Mouse (Mus musculus): ENCODE results near the gene Gm38392.

Gm38392 gene

DNA sequence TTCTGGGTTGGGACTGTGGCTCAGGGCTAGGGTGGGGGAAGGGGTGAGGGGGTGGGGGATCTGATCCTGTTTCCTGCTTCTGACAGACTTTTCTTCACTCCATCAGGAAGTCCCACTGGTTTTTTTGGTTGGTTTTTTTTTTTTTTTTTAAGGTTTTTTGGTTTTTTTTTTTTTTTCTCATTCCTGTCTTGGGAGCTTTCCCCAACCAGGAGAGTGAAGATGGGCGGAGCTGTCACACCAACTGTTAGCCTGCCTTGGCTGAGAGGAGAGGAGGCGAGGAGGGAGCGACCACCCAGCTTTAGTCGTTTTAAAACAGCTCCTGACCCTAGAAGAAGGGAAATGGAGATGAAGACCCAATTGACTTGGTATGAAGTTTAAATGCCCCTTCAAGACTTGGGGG, 59.8 kb downstream of the Gm38392 start:
- in situ Hi-C loops (cut with MboI; ENCODE audit: low pct_unique_long_range_greater_than_20kb in 1 of 2, low sequenced_read_pairs in 2 of 2, unreplicated experiment in 1 of 2), result no loop called here

DNA sequence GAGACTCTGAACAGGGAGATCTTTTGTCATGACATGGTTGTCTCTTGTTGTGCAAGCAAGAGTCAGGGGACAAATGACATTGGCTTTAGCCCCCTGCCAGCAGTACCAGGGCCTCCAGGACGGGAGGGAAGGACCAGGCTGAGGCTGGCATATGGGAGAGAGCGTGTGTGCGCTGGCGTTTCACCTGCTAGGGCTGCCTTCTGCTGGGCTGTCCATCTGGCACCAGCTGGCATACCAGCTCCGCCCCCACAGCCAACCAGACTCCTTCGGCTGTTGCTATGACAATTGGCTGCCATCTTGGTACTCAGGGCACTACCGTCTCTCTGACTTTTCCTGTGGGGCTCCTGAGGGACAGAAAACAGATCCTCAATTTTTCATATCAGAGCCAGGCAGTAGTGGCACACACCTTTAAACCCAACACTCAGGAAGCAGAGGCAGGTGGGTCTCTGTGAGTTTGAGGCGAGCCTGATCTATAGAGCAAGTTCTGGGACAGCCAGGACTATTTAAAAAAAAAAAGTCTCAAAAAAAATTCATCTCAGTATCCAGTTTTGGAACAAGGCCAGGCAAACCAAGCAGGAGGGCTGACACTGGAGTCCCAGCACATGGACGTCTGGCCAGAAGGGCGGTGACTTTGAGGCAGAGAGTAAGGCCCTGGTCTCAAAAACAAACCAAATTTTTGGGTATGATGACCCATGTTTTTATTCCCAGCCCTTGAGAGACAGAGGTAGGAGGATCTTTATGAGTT, 60.7 kb downstream of the Gm38392 start:
- in situ Hi-C loops (cut with MboI; ENCODE audit: low pct_unique_long_range_greater_than_20kb in 1 of 2, low sequenced_read_pairs in 2 of 2, unreplicated experiment in 1 of 2), result no loop called here

DNA sequence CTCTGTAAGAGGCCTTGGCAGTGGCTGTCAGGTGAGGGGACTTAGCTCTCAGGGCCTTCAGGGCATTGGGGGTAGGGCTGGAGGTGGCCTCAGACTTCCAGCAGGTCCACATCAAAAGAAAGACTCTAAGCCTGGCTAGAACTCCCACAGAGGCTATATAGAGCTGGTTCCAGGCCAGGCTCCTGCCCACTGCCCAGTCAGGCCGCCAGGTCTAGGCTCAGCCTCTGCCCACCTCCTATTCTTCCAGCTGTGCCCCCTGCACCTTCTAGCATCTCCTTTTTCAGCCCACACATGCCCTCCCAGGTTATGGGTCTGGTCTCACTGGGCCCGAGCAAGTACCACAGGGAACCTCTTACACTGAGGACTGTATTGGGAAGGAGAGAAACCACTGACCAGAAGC, 62.1 kb downstream of the Gm38392 start:
- in situ Hi-C loops (cut with MboI; ENCODE audit: low pct_unique_long_range_greater_than_20kb in 1 of 2, low sequenced_read_pairs in 2 of 2, unreplicated experiment in 1 of 2), result no loop called here

DNA sequence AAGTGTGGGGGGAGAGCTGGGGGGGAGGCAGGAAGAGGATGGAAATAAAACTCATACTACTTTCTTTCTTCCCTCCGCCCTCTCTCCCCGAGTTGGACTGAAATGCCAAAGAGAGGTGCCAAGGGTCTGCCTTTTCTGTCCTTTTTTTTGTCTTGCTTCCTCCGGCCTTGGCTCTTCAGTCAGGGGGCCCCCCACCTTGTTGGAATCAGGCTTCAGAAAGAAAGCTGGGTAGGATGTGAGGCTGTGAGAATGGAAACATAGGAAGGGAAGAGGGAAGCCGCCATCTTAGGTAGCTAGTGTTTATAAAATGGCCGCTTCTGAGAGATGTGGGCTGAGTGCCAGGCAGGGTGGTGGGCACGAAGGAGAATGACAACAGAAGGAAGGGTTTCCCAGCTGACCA, 64.6 kb downstream of the Gm38392 start:
- in situ Hi-C loops (cut with MboI; ENCODE audit: low pct_unique_long_range_greater_than_20kb in 1 of 2, low sequenced_read_pairs in 2 of 2, unreplicated experiment in 1 of 2), result no loop called here

DNA sequence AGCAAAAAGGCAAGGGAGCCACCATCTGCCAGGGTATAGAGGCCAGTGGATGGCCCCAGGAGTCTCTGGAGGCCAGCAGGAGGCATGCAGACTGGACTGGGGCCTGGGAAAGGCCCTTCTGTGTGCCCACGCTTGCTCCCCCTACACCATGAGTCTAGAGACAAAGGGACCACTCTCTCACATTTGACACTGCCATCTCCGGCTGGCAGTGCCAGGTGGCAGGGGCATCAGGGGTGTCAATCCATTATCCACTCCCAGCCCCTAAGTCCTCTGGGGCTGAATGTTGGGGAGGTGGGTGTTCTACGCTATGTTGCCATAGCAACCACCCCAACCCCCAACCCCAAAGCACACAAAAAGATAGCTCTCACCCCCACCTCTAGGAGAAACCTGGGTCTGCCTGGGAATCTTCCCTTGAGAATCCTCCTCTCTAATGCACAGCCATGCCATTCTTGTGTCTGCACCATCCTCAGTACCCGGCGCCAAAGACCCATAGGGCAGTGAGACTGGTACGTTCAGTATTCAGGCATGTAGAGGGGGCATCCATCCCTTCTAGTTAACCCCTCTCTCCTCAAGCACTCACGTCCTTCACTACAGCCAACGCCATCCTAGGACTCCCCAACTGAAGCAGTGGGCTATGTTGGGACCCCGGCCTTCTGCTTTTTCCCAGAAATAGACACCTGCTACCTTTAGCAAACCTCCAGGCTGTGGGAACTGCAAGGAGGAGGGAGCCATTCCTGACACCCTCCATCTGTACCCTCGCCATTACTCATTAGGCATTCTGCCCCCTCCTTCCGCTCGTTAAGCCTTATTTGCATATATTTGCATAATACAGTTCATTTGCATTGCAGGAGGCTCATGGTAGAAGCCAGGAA, 65.3 kb downstream of the Gm38392 start:
- in situ Hi-C loops (cut with MboI; ENCODE audit: low pct_unique_long_range_greater_than_20kb in 1 of 2, low sequenced_read_pairs in 2 of 2, unreplicated experiment in 1 of 2), result no loop called here

DNA sequence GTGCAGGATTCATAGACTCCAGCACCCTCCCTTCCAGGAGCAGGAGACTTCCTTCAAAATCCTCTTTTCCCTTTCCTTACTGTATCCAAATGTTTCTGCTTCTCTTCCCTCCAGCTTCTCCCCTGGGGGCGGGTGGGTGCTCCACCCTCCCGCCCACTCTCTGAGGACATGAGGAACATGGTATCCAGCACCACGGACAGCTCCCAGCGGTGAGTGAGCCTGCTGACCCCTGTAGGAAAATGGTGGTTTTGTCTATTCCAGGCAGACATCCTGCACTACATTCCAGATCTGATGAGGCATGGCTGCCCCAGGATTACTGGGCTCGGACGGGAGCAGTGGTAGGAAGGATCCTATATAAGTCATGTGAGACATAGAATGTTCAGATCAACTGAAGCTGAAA, 66.2 kb downstream of the Gm38392 start:
- in situ Hi-C loops (cut with MboI; ENCODE audit: low pct_unique_long_range_greater_than_20kb in 1 of 2, low sequenced_read_pairs in 2 of 2, unreplicated experiment in 1 of 2), result no loop called here

DNA sequence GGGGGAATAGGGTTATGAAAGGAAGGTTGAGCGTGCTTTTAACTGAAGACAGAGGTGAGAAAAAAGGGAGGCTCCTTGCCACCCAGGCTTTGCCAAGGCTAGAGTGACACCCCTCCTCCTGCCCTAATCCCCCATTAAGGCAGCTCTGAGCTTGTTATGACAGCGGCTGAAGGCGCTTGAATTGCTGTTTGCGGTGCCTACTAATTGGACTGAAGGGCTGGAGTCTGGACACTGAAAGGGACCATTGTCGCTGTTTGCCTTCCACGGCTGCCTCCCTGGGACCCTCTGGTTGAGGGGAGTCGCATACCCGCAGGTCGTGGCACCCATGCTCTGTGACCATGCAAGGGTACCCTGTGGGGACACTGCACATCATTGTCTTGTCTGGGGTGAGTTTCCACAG, 67.1 kb downstream of the Gm38392 start:
- in situ Hi-C loops (cut with MboI; ENCODE audit: low pct_unique_long_range_greater_than_20kb in 1 of 2, low sequenced_read_pairs in 2 of 2, unreplicated experiment in 1 of 2), result no loop called here

DNA sequence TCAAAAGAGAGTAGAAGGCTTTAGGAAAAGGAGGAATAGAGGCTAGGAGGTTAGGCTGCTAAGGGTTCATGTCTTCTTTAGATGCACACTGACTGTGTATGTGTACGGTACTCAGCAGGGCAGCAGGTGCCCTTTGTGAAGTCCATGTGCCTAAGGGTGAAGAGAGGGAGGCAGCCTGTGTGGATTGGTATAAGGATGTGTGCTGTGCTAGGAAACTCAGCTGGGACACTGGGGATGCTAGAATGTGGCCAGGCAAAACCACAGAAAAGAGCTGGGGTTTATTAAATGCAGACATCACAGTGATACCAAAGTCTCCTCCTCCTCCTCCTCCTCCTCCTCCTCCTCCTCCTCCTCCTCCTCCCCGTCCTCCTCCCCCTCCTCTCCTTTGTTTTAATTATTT, 69.3 kb downstream of the Gm38392 start:
- in situ Hi-C loops (cut with MboI; ENCODE audit: low pct_unique_long_range_greater_than_20kb in 1 of 2, low sequenced_read_pairs in 2 of 2, unreplicated experiment in 1 of 2), result no loop called here

DNA sequence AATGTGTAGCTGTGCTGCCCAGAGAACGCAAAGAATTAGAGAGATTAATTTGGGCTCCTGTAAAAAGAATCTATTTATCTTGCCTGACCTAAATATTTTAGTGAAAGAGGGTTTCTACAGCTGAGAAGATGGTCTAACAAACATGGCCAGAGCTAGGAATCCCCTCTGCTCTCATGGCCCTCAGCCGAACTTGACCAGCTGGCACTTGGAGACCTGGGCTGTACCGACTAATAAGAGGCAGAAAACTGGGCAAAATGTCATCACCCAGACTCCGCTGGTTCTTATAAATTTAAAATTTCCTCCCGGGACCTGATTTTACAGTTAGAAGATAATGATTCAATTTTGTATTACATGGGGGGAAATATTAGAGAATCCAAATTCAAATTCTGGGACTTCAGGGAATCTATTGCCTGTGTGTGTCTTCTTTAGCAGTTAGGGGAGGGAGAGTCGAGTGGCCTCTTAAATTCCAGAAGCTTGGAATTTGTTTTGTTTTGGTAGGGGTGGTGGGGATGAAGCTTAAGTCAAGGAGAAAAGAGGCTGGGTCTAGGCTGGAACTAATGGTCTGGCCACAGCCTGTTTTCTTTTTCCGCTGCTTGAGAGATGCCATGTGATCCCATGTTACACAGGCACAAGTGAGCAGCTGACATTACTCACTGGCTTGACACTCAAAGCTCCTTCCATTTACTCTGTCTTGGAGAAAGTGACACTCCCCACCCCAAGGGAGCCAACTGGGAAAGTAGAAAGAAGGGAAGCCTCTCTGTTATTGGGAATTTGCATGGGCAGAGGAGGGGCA, 70.3 kb downstream of the Gm38392 start:
- in situ Hi-C loops (cut with MboI; ENCODE audit: low pct_unique_long_range_greater_than_20kb in 1 of 2, low sequenced_read_pairs in 2 of 2, unreplicated experiment in 1 of 2), result no loop called here

DNA sequence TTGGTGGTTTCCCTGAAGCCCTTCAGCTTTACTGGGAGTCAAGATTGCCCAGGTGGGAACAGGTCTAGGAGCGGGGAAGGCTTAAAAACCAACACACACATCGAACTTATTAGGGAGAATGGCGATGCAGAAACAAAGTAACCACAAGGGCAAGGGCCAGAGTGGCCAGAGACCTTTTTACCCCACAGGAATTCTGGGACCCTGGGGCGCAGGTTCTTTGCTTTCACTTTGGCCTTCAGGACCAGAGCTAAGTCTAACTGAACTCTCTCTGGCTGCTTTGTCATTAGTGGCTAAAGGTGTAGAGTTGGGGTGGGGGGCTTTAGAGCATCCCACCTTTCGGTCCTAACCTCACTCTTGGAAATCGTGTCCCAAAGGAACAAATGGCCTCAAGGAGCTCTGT, 70.9 kb downstream of the Gm38392 start:
- in situ Hi-C loops (cut with MboI; ENCODE audit: low pct_unique_long_range_greater_than_20kb in 1 of 2, low sequenced_read_pairs in 2 of 2, unreplicated experiment in 1 of 2), result no loop called here

DNA sequence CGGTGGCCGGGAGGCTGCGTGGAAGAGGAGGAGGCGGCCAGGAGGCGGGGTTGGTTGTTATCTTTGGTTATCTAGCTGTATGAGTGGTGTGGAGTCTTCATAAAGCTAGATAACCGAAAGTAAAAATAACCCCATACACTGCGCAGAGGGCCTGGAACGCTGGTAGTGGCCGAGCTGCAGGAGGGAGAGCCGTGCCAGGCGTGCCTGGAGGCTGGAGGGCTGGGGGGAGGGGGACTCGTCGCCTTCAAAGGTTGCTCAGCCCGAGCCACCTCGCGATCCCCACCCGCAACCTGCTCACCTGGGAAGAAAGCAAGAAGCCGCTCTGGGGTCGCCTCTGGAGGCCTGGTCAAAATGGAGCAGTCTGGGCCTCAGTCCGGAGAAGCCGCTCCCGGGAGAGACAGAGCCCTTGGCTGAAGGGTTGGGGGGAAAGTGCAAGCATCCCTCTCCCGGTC, 71.4 kb downstream of the Gm38392 start:
- in situ Hi-C loops (cut with MboI; ENCODE audit: low pct_unique_long_range_greater_than_20kb in 1 of 2, low sequenced_read_pairs in 2 of 2, unreplicated experiment in 1 of 2), result no loop called here

DNA sequence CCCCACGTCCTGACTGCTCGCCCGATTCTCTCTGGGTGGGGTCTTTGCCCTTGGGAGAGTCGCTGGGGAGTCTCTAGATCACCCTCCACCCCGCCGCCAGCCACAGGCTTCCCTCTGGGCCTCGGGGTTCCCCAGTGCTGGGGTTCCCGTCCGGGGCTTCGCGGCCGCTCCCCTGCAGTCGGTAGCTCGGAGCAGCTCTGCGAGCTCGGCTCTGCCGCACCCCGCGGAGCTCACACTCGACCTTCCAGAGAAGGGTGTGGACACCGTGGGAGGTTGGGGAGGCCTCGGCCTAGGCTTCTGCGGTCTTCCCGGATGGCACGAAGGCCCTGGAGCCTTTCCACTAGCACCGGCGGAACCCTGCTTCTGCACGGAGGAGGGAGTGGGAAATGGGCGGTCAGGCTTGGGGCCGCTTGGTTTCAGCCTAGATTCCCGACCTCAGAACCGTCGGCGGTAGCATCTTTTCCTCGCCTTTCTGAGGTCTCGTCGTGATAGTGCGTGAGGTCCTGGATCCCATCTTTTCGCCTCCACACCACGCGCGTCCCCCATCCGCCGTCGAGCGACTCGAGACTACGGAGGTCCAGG, 71.9 kb downstream of the Gm38392 start:
- in situ Hi-C loops (cut with MboI; ENCODE audit: low pct_unique_long_range_greater_than_20kb in 1 of 2, low sequenced_read_pairs in 2 of 2, unreplicated experiment in 1 of 2), result no loop called here

DNA sequence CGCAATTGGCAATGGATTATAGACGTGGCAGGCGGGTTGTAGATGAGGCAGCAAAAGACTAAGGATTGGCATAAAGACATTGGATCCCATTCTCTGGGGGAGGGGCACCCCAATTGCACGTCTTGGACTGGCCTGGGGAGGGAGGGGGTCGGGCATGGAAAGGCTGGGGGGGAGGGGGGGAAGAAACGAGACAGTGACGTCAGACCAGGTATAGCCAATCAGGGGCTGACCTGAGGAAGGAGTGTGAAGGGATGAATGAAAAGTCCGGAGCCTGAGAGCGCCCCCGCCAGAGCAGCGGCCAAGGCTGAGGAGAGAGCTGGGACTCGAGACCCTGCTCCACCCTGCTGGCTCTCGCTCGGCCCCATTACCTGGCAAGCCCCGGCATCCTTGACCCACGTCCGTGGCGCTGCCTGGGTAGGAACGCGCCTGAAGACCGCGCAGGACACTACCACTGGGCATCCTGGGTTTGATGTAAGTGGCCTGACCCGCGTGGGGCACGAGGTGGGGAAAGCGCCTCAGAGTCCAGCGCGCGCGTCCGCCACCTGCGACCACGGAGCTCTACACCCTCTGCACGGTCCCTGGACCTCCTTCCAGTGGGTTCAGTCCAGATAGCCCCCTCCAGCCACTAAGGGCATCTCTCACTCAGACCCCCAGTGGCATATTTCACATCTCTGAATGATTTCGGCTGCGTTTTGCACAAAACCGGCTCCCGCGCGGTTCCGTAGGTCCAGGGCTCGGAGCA, 72.6 kb downstream of the Gm38392 start:
- in situ Hi-C loops (cut with MboI; ENCODE audit: low pct_unique_long_range_greater_than_20kb in 1 of 2, low sequenced_read_pairs in 2 of 2, unreplicated experiment in 1 of 2), result no loop called here

DNA sequence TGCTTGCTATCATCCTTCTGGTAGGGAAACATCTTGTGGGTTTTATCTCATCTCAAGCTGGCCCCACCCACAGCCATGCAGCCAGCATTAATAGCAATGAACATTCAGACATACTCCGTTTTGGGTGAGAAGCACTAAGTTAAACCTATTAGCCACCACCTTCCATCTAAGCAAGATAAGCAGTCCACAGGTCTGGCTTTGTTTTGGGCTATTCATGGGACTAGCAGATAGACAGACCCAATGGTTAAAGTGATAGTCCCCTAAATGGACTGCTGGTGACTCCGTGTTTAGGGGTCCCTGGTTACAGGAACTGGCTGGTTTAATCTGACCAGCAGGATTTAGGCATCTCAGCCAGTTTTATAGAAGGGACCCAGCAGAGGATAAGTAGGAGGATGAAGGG, 74.0 kb downstream of the Gm38392 start:
- in situ Hi-C loops (cut with MboI; ENCODE audit: low pct_unique_long_range_greater_than_20kb in 1 of 2, low sequenced_read_pairs in 2 of 2, unreplicated experiment in 1 of 2), result no loop called here

DNA sequence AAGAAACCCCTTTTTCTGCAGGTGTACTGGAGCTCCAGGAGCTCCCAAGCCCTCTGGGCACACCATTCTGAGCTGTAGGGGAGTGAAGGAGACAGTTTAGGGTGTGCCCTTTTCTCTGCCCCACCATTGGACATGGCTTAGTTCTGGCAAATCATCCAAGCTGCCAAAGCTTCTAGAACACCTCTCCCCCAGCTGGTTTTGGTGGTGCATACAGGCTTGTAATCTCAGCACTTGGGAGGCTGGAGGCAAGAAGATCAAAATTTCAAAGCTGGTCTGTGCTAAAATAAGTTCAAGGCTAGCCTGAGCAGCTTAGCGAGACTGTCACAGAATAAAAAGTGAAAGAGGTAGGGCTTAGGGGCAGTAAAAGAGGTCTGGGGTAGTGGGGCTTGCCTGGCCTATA, 74.7 kb downstream of the Gm38392 start:
- in situ Hi-C loops (cut with MboI; ENCODE audit: low pct_unique_long_range_greater_than_20kb in 1 of 2, low sequenced_read_pairs in 2 of 2, unreplicated experiment in 1 of 2), result no loop called here

DNA sequence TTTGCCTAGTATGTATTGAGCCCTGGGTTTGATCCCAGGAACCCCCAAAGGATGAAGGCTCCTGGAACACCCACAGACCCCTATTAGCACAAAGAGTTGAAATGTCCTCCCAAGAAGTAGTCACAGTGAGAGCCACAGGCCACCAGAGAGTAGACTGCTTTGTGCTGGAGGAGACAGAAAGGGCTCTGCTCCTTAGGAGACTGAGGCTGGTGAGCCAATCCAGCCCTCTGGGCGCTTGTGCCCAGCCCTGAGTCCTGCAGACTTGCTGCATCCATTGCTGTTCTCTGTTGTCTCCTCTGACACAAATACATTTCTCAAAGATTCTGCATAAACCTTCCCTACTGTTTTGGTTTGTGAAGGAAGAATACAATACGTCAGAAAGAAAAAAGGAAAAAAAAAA, 76.1 kb downstream of the Gm38392 start:
- in situ Hi-C loops (cut with MboI; ENCODE audit: low pct_unique_long_range_greater_than_20kb in 1 of 2, low sequenced_read_pairs in 2 of 2, unreplicated experiment in 1 of 2), result no loop called here

DNA sequence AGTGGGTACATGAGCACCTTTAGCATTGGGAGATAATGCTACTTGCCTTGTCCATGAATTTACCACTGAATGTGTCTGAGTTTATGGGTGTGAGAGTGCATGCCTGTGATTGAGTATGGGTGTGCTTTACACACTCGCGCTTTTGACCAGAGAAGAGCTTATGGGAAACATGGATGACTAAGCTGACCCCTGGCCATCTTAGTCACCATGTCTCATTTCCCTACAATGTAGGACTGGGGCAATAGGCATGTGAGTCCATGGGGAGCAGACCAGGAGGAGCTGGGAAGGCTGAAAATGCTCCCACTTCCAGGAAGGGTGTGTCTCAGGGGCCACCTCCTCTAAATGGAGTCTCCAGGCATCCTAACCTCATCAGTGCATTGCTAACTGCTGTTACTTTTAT, 76.9 kb downstream of the Gm38392 start:
- in situ Hi-C loops (cut with MboI; ENCODE audit: low pct_unique_long_range_greater_than_20kb in 1 of 2, low sequenced_read_pairs in 2 of 2, unreplicated experiment in 1 of 2), result no loop called here

DNA sequence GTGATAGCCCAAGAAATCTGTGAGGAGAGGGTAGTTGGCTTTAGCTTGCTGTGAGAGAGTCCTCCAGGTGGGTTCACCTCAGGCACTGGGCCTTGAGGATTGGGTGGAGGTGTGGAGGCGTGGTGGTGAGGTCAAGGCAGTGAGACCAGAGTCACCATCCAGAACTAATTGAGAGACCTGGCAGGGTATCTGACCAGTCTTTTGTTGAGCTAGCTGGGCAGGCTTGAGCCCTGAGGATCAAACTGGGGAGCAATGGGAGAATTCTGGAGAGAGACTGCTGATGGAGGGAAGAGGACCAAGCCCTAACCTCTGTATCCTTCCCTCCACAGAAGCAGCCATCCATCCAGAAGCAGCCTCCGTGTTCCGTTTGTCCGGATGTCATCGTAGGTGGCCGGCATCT, 77.7 kb downstream of the Gm38392 start:
- in situ Hi-C loops (cut with MboI; ENCODE audit: low pct_unique_long_range_greater_than_20kb in 1 of 2, low sequenced_read_pairs in 2 of 2, unreplicated experiment in 1 of 2), result no loop called here

All from mouse embryonic stem cell (cell line).